Mouse (Mus musculus) 3T3-L1 (cell line): ENCODE measurements around the gene Lin7a.

Experiments used
- DNase-seq: peaks from one replicate; pipeline ENCODE4 v3.0.0-alpha.2; 2015; ENCODE audit warnings: low read depth, low spot score

Lin7a gene

GRCm38 (mm10) chr10:107271321-107272130 lies at the start of gene Lin7a:
Gene Lin7a, plus strand, starts transcription at chr10:107271686.
- no peak for DNase-seq

- DNase-seq, result peak; percentile 93
Measured at GRCm38 (mm10) chr10:107221726-107222125, 49.8 kb upstream of the Lin7a start.

- peak; percentile 95 for DNase-seq
Measured at GRCm38 (mm10) chr10:107222406-107223185, 48.9 kb upstream of the Lin7a start.

DNA sequence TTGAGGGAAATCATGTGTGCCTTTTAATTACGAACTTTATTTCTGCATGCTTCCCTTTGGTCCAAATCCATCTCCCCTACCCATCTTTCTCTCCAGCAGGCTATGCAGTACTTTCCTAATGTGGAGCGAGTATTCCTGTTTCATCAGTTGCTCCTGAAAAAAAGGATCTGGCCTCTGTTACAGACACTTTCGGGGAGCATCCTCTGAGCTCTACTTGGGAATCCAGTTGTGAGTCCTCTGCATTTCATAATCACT lies 48.4 kb upstream of the Lin7a start:
- DNase-seq, result peak; percentile 94

DNA sequence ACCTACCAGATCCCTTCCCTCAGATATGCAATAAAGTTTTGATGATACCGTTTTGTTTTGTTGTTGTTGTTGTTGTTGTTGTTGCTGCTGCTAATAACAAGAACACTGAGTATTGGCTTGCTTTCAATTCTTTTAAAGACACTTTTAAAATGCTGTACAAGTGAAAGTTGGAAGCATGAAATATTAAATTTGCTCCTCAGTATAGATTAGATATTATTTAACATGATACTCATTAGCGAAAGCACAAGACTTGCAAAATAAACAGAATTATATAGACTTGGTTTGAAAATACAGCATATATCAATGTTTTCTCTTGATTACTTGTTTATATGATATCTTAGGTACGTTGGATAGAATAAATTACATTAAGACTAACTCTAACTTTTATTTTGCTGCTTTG lies 47.7 kb upstream of the Lin7a start:
- peak; percentile 92 for DNase-seq

DNA sequence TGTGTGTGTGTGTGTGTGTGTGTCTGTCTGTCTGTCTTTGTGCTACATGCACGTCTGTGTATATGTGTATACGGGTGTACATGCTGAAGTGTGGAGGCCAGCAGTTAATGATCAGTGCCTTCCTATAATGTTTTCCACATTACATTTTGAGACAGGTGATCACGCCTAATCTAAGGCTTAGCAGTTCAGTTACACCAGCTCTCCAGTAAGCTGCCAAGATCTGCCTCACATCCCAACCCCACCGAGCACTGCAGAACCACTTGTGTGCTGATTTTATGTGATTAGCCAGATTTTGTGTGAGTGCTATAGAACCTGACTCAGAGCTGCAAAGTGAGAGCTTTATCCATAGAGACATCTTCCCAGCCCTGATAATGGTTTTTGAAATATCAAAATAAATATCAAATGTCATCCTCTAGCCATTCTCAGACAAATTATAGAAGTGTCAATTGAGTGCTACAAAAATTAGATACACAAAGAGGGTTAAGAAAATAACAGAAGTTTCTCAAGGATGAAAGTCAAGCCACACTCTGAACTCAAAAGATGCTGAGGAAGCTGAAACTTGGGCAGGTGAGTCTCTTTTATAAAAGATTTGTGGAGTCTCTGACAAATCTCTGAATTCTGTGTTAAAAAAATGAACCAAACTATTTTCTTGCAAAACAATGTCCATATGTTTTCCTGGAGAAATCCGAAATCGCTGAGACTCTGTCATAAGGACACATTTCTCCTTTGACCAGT lies 46.7 kb upstream of the Lin7a start:
- DNase-seq, result peak; percentile 92

- DNase-seq, result peak; percentile 95
Measured at GRCm38 (mm10) chr10:107225331-107225835, 46.1 kb upstream of the Lin7a start.

DNA sequence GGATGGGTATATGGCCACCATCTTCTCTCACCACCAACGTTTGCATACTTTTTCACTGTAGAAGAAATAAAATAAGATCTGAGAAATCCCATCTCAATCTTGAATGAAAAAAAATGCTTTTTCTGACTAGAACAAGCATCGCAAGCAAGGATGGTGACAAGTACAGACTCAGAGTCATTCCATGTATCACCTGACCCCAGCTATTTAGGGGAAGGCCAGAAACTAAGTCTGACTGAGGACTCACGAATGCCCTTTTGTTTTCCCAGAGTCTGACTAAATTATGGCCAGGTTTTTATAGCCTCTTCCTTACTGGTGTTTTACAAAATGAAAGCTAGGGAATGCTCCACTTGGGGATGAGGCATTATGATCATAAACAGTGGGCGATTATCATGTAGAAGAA lies 45.6 kb upstream of the Lin7a start:
- no peak for DNase-seq

GRCm38 (mm10) chr10:107227901-107228300 lies 43.6 kb upstream of the Lin7a start:
- DNase-seq, result no peak

- peak; percentile 97 for DNase-seq
Measured at GRCm38 (mm10) chr10:107228776-107229175, 42.7 kb upstream of the Lin7a start.

- peak; percentile 95 for DNase-seq
Measured at GRCm38 (mm10) chr10:107229416-107229815, 42.1 kb upstream of the Lin7a start.

- peak; percentile 94 for DNase-seq
Measured at GRCm38 (mm10) chr10:107230081-107230850, 41.2 kb upstream of the Lin7a start.

- DNase-seq, result no peak
Measured at GRCm38 (mm10) chr10:107230851-107231130, 40.7 kb upstream of the Lin7a start.

- peak; percentile 100 for DNase-seq
Measured at GRCm38 (mm10) chr10:107231421-107232010, 40.0 kb upstream of the Lin7a start.

- DNase-seq, result peak; percentile 94
Measured at GRCm38 (mm10) chr10:107232491-107233110, 38.9 kb upstream of the Lin7a start.

GRCm38 (mm10) chr10:107233221-107233620 lies 38.3 kb upstream of the Lin7a start:
- peak; percentile 92 for DNase-seq

DNA sequence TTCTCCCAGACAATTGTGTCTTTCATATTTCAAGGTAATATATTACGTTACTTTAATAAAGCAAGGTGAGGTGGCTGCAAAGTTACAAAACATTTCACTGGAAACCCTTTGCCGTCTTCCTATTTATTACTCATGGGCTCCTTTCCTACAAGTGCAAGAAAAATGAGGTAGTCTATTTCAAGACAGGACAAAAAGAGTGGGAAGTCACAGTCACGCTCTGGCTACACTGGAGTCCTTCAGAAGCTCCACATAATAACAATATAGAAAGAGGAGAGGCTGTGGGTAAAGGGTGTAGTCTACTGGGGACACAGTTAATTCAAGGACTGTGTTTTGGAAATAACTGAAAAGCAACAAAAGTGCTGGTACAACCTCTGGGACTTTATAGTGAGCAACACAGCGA lies 37.7 kb upstream of the Lin7a start:
- peak; percentile 93 for DNase-seq

GRCm38 (mm10) chr10:107234421-107235400 lies 36.8 kb upstream of the Lin7a start:
- peak; percentile 96 for DNase-seq

DNA sequence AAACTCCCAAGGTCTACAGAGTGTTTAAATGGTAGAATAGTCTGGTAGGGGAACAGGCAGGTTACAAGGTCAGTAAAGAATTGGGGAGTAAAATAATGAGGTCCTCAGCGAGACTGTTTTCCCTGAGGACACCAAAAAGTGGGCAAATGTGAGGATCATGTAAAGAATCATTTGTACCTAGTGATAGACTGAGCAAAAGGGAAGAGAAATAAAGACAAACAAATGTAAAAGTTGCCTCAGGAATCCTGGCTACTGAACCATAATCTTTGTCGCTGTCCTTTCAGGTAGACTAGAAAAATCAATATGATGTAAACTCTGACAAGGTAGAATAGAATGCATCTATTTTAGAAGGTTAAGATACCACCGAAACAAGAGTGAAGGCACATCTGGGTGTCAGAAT lies 36.0 kb upstream of the Lin7a start:
- peak; percentile 92 for DNase-seq

GRCm38 (mm10) chr10:107236211-107236610 lies 35.3 kb upstream of the Lin7a start:
- peak; percentile 93 for DNase-seq
